Mouse (Mus musculus) liver, embryonic 12.5 days (tissue): ENCODE results near the gene Wdr20rt. TPM values are rescaled to one million over a fixed set of nuclear protein-coding genes. Genes with fewer than 3 reads are reported as not detected.
"Not testable (repeated sequence)": the region's sequence is repeated elsewhere in the genome, so short reads cannot be mapped to it uniquely, and the experiment has no call there.

Experiments used
- ATAC-seq: fragments of 200-750 bp; cut with Nextera tagmentation; 2 replicates; pipeline ENCODE4 v1.8.0; 2017; ENCODE audit warnings: moderate number of reproducible peaks, mild to moderate bottlenecking, moderate library complexity
- H3K27ac ChIP-seq: fragments of 300-500 bp; sonication (generic); 2 replicates; pipeline ENCODE4 v1.5.1; 2016; ENCODE audit warnings: mild to moderate bottlenecking
- H3K27me3 ChIP-seq: fragments of 300-500 bp; sonication (generic); replicated peaks from 2 replicates; pipeline ENCODE4 v1.6.1; 2016; ENCODE audit warnings: mild to moderate bottlenecking, moderate library complexity
- H3K36me3 ChIP-seq: fragments of 300-500 bp; sonication (generic); 2 replicates; pipeline ENCODE4 v1.6.1; 2016; ENCODE audit warnings: mild to moderate bottlenecking, moderate library complexity
- H3K4me1 ChIP-seq: fragments of 300-500 bp; sonication (generic); 2 replicates; pipeline ENCODE4 v1.6.1; 2016
- H3K4me2 ChIP-seq: fragments of 300-500 bp; sonication (generic); 2 replicates; pipeline ENCODE4 v1.6.1; 2016; ENCODE audit warnings: mild to moderate bottlenecking, moderate library complexity
- H3K4me3 ChIP-seq: fragments of 300-500 bp; sonication (generic); 2 replicates; pipeline ENCODE4 v1.5.1; 2016; ENCODE audit warnings: mild to moderate bottlenecking, moderate library complexity
- H3K9ac ChIP-seq: fragments of 300-500 bp; sonication (generic); 2 replicates; pipeline ENCODE4 v1.6.1; 2016; ENCODE audit warnings: mild to moderate bottlenecking, moderate library complexity
- H3K9me3 ChIP-seq: fragments of 300-500 bp; sonication (generic); replicated peaks from 2 replicates; pipeline ENCODE4 v1.6.1; 2016; ENCODE audit warnings: mild to moderate bottlenecking, moderate library complexity
- WGBS: fragments of 180-500 bp; shearing (Covaris S2); methylation state at CpG from one replicate; pipeline ENCODE4 v1.1.7; 2016; ENCODE audit not compliant: insufficient replicate concordance; 5-methylcytosine and 5-hydroxymethylcytosine counted together
- polyA plus RNA-seq: library from polyadenylated mRNA; unstranded; fragments of >200 nt; fragmentation: Nextera tagmentation; extraction: Ambion mirVana; gene quantifications from 2 replicates; pipeline ENCODE4 v1.2.1, GENCODE M21; 2016

Gene Wdr20rt
- polyA plus RNA-seq = not detected in 2 replicates

- Histone ChIP-seq H3K27me3 (no peaks in the 10 kb centered on the region), H3K27ac (no peak within 1 kb of the TSS), H3K9ac (no peak within 1 kb of the TSS), H3K9me3 (peaks cover 8% of the 10 kb centered on the region; the same call in 1 of the 2 replicates), H3K4me1 (no peaks in the 10 kb centered on the region), H3K36me3 (no peaks in the 10 kb centered on the region), H3K4me3 (no peak within 1 kb of the TSS), H3K4me2 (no peak within 1 kb of the TSS)
- WGBS = 82% methylated on average over 22 of the region's 22 CpGs
- ATAC-seq = no peak
These were observed at the start of gene Wdr20rt for GRCm38 (mm10) chr12:65225467-65225945. TSS of gene Wdr20rt (plus strand) at chr12:65225517.

DNA sequence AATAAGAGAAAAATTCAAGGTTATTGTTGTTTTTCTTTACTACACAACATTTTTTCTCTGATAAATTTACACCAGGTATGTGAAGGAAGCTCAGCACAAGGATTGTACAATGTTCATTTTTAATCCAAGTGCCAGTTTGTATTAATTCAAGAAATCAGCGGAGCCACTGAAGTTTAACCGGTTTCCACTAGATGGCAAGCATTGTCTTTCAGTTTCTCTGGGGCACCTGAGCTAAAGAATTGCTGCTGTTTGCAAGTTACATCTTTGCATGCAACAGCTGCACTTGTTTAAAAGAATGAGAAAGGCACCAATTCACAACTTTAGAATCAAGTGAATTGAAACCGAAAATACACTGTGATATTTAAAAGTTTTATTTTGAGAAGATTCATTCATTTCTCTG lies 38.0 kb upstream of the Wdr20rt start:
- ATAC-seq = no peak
- Histone ChIP-seq H3K4me3 (no peak overlapping the region), H3K27me3 (no peaks in the 10 kb centered on the region), H3K27ac (no peak overlapping the region), H3K9me3 (no peaks in the 10 kb centered on the region), H3K4me2 (no peak overlapping the region), H3K36me3 (no peaks in the 10 kb centered on the region), H3K9ac (no peak overlapping the region), H3K4me1 (no peaks in the 10 kb centered on the region)
- 58% methylated on average over 3 of the region's 3 CpGs for WGBS

- Histone ChIP-seq H3K4me1 (no peaks in the 10 kb centered on the region), H3K36me3 (no peaks in the 10 kb centered on the region), H3K27me3 (no peaks in the 10 kb centered on the region), H3K4me3 (no peak overlapping the region), H3K27ac (no peak overlapping the region), H3K4me2 (no peak overlapping the region), H3K9ac (no peak overlapping the region), H3K9me3 (no peaks in the 10 kb centered on the region)
- ATAC-seq = no peak
- whole genome bisulfite sequencing = 58% methylated on average over 2 of the region's 2 CpGs
These were observed 36.1 kb upstream of the Wdr20rt start for GRCm38 (mm10) chr12:65189213-65189612.

GRCm38 (mm10) chr12:65194003-65194530 lies 31.2 kb upstream of the Wdr20rt start:
- WGBS = 64% methylated on average over 5 of the region's 5 CpGs
- Histone ChIP-seq H3K27me3 (no peaks in the 10 kb centered on the region), H3K4me1 (no peaks in the 10 kb centered on the region), H3K27ac (no peak overlapping the region), H3K4me3 (no peak overlapping the region), H3K9ac (no peak overlapping the region), H3K4me2 (no peak overlapping the region), H3K36me3 (no peaks in the 10 kb centered on the region), H3K9me3 (no peaks in the 10 kb centered on the region)
- ATAC-seq = no peak

- no peak overlapping the region for H3K27ac ChIP-seq
- no peaks in the 10 kb centered on the region for H3K36me3 ChIP-seq
- H3K4me1 ChIP-seq = no peaks in the 10 kb centered on the region
- WGBS = 83% methylated on average over 2 of the region's 2 CpGs
- H3K27me3 ChIP-seq = no peaks in the 10 kb centered on the region
- no peak overlapping the region for H3K9ac ChIP-seq
- H3K4me3 ChIP-seq = no peak overlapping the region
- no peak overlapping the region for H3K4me2 ChIP-seq
- no peak for ATAC-seq
- H3K9me3 ChIP-seq = no peaks in the 10 kb centered on the region
These were observed 23.5 kb upstream of the Wdr20rt start for GRCm38 (mm10) chr12:65201812-65202211.

- Histone ChIP-seq H3K27me3 (no peaks in the 10 kb centered on the region), H3K27ac (no peak overlapping the region), H3K4me3 (no peak overlapping the region), H3K4me1 (no peaks in the 10 kb centered on the region), H3K4me2 (no peak overlapping the region), H3K9ac (no peak overlapping the region), H3K9me3 (no peaks in the 10 kb centered on the region), H3K36me3 (no peaks in the 10 kb centered on the region)
- 81% methylated on average over 1 of the region's 1 CpGs for WGBS
- no peak for ATAC-seq
These were observed 18.9 kb upstream of the Wdr20rt start for GRCm38 (mm10) chr12:65206431-65206830.

DNA sequence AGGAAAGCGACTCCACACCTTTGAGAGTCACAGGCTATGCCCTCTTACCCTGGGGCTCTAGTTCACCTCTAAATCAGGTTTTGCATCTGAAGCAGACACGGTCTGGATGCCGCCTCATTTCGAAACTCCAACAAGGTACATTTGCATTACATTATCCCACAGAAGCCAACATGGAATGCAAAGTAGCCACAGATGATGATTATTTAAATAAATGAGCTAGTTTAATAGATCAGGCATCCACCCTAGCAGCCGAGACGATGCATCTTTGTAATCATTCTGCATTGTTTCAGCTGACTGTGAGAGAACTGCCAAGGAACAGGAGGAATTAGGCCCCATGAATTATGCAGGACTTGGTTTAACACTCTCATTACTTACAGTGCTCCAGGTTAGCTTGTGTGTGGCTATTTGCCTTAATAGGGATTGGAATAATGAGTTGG lies 8.9 kb upstream of the Wdr20rt start:
- Histone ChIP-seq H3K4me3 (no peak overlapping the region), H3K36me3 (no peaks in the 10 kb centered on the region), H3K27ac (no peak overlapping the region), H3K4me1 (no peaks in the 10 kb centered on the region), H3K9ac (no peak overlapping the region), H3K27me3 (no peaks in the 10 kb centered on the region), H3K9me3 (no peaks in the 10 kb centered on the region), H3K4me2 (no peak overlapping the region)
- no peak for ATAC-seq
- WGBS = 76% methylated on average over 6 of the region's 6 CpGs

- Histone ChIP-seq H3K4me2 (no peak overlapping the region), H3K9me3 (peaks cover 8% of the 10 kb centered on the region; the same call in 1 of the 2 replicates), H3K9ac (no peak overlapping the region), H3K27ac (no peak overlapping the region), H3K4me3 (no peak overlapping the region), H3K27me3 (no peaks in the 10 kb centered on the region), H3K36me3 (no peaks in the 10 kb centered on the region), H3K4me1 (no peaks in the 10 kb centered on the region)
- 81% methylated on average over 6 of the region's 6 CpGs for WGBS
- no peak for ATAC-seq
These were observed 3.3 kb downstream of the Wdr20rt start for GRCm38 (mm10) chr12:65228628-65229027.

DNA sequence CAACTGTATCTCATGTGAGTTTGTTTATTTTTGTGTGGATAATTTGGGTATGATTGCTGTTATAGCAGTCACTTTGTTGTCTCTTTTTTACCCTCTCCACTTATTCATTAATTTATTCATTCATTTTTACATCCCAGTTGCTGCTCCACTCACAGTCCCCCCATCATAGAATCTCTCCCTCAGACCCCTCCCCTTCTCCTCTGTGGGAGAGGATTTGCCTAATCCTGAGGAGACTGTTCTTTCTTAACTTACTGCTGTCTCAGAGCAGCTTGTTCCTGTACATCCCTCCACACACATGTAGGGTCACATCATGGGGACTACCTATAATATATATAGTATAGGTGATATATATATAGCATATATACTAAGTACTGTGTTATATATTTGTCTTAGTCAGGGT lies 3.7 kb downstream of the Wdr20rt start:
- H3K27me3 ChIP-seq = no peaks in the 10 kb centered on the region
- H3K36me3 ChIP-seq = no peaks in the 10 kb centered on the region
- H3K4me3 ChIP-seq = no peak overlapping the region
- H3K4me2 ChIP-seq = no peak overlapping the region
- no peak for ATAC-seq
- H3K9me3 ChIP-seq = peaks cover 8% of the 10 kb centered on the region; the same call in 1 of the 2 replicates
- no peaks in the 10 kb centered on the region for H3K4me1 ChIP-seq
- no peak overlapping the region for H3K9ac ChIP-seq
- no peak overlapping the region for H3K27ac ChIP-seq

GRCm38 (mm10) chr12:65232801-65233200 lies 7.5 kb downstream of the Wdr20rt start:
- not testable (repeated sequence) for H3K27ac ChIP-seq, H3K4me1 ChIP-seq, H3K9ac ChIP-seq, H3K27me3 ChIP-seq, H3K4me2 ChIP-seq, H3K4me3 ChIP-seq, ATAC-seq, H3K9me3 ChIP-seq, H3K36me3 ChIP-seq
- 66% methylated on average over 2 of the region's 2 CpGs for WGBS

- Histone ChIP-seq H3K36me3 (no peaks in the 10 kb centered on the region), H3K4me1 (no peaks in the 10 kb centered on the region), H3K4me3 (no peak overlapping the region), H3K9me3 (no peaks in the 10 kb centered on the region), H3K27me3 (no peaks in the 10 kb centered on the region), H3K27ac (no peak overlapping the region), H3K9ac (no peak overlapping the region), H3K4me2 (no peak overlapping the region)
- WGBS = 71% methylated on average over 10 of the region's 10 CpGs
- ATAC-seq = no peak
These were observed 24.9 kb downstream of the Wdr20rt start for GRCm38 (mm10) chr12:65250116-65250738.

DNA sequence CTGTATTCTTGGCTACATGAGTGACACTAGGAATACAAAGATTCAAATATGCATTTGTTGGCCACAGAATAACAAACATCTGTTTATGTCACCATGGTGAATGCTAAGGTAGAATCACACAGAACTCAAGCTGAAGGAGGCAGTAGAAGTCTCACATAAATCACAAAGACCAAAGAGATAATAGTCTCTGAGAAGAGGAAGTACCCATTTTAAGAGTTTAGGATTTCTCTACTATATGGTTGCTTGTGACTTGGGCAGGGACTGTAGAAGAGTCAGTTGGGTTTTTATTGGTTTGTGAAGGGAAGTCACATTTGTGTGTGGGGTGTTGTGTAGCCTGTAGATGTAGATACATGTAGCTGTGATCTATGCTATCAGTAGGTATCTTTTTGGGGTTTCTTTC lies 31.6 kb downstream of the Wdr20rt start:
- no peak overlapping the region for H3K4me2 ChIP-seq
- H3K27ac ChIP-seq = no peak overlapping the region
- no peak for ATAC-seq
- no peaks in the 10 kb centered on the region for H3K4me1 ChIP-seq
- H3K27me3 ChIP-seq = no peaks in the 10 kb centered on the region
- H3K9ac ChIP-seq = no peak overlapping the region
- H3K9me3 ChIP-seq = no peaks in the 10 kb centered on the region
- H3K36me3 ChIP-seq = no peaks in the 10 kb centered on the region
- no peak overlapping the region for H3K4me3 ChIP-seq
